ENCODE assay signal across 17 mouse cellular contexts in the genomic region with DNA sequence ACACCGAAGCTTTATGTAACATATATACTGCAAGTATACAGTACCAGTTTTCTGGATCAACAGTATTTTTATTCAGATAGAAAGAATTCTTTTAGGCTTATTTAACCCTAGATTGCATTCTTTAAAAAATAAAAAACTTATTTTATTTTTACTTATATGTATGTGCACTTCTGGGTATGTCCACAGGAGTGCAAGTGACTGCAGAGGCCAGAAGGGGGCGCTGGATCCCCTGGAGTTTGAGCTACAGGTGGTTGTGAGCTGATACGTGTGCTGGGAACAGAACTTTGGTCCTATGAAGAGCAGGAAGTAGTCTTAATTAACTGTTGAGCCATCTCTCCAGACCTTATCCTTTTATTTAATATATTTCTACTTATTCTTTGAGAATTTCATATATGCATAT.
DNase-seq lines count a peak whose midpoint lies in the region; ATAC-seq and TF ChIP-seq lines count a peak whose summit lies in the region.
"Had no signal": no experiment of that assay in that cellular context is flagged by ENCODE, and none has a peak within 500 bp of the region (broad histone marks: within the 10 kb centered on the region; RNA-seq: fewer than 3 reads in every experiment).

No protein-coding gene starts in this region.

- no peak for TF ChIP-seq POLR2A in liver, adult 2 months (IDR thresholded peaks at IDR 0.05; ENCODE audit: extremely low read depth, insufficient read depth, low read length)
- TF ChIP-seq POLR2A in ES-Bruce4 (IDR thresholded peaks at IDR 0.05; ENCODE audit: insufficient read depth, low read length), result no peak
- TF ChIP-seq POLR2A in brain, embryonic 14.5 days (IDR thresholded peaks at IDR 0.05; ENCODE audit: borderline replicate concordance, extremely low read depth, insufficient read depth, insufficient read length, poor library complexity, severe bottlenecking), result no peak

- no peak overlapping the region for H3K4me3 ChIP-seq in gastrocnemius, adult 2 months
- no peak overlapping the region for H3K4me3 ChIP-seq in liver, adult 2 months (ENCODE audit: insufficient read depth, low read depth, low read length)
- H3K4me3 ChIP-seq in liver, embryonic 11.5 days (ENCODE audit: low read depth, low read length), result no peak overlapping the region
- no peak overlapping the region for H3K4me3 ChIP-seq in ES-Bruce4 (ENCODE audit: low read depth, low read length)
- no peak overlapping the region for H3K4me3 ChIP-seq in heart, embryonic 11.5 days (ENCODE audit: low read depth, low read length)
- H3K4me3 ChIP-seq: forebrain, embryonic 12.5 days; heart, embryonic 10.5 days; neural tube, embryonic 12.5 days had no signal

- WGBS in liver, adult 2 months, result 86% methylated on average over 3 of the region's 3 CpGs
- 64% methylated on average over 3 of the region's 3 CpGs for WGBS in liver, embryonic 11.5 days
- 73% methylated on average over 3 of the region's 3 CpGs for WGBS in heart, embryonic 11.5 days (ENCODE audit: insufficient replicate concordance)

- no peak for ATAC-seq in liver, embryonic 11.5 days (replicated peaks; ENCODE audit: low FRiP score)
- ATAC-seq in megakaryocyte progenitor cell, adult 5-6 weeks (replicated peaks; ENCODE audit: poor library complexity), result no peak
- no peak for ATAC-seq in heart, embryonic 11.5 days (replicated peaks; ENCODE audit: insufficient number of reproducible peaks, low FRiP score, low TSS enrichment)

- H3K4me1 ChIP-seq in liver, adult 2 months (ENCODE audit: control insufficient read depth, insufficient read depth, low read length), result no peaks in the 10 kb centered on the region
- H3K4me1 ChIP-seq in liver, embryonic 11.5 days (replicated peaks; ENCODE audit: control insufficient read depth, insufficient read depth, low read length), result no peaks in the 10 kb centered on the region
- H3K4me1 ChIP-seq in ES-Bruce4 (ENCODE audit: control insufficient read depth, insufficient read depth, low read length), result no peaks in the 10 kb centered on the region
- H3K4me1 ChIP-seq in heart, embryonic 11.5 days (ENCODE audit: control insufficient read depth, insufficient read depth, low read length), result no peaks in the 10 kb centered on the region
- H3K4me1 ChIP-seq: heart, embryonic 10.5 days; neural tube, embryonic 12.5 days had no signal

- no peak overlapping the region for H3K4me2 ChIP-seq in liver, embryonic 11.5 days
- no peak overlapping the region for H3K4me2 ChIP-seq in heart, embryonic 11.5 days
- H3K4me2 ChIP-seq: forebrain, embryonic 12.5 days; midbrain, embryonic 11.5 days; neural tube, embryonic 12.5 days had no signal

- TF ChIP-seq CTCF in gastrocnemius, adult 2 months (IDR thresholded peaks at IDR 0.05), result peak; percentile 19; the same call in 1 of the 2 replicates
- TF ChIP-seq CTCF in liver, adult 2 months (IDR thresholded peaks at IDR 0.05; ENCODE audit: low read depth, low read length), result peak; percentile 29; the same call in 1 of the 2 replicates
- peak; percentile 29 for TF ChIP-seq CTCF in ES-Bruce4 (IDR thresholded peaks at IDR 0.05; ENCODE audit: low read depth, low read length)
- TF ChIP-seq CTCF in brain, embryonic 14.5 days (IDR thresholded peaks at IDR 0.05; ENCODE audit: borderline replicate concordance, extremely low read depth, insufficient read depth, insufficient read length), result 0 out of 2 replicates have a peak, but pooled peaks have one; percentile 11

- no peaks in the 10 kb centered on the region for H3K27me3 ChIP-seq in liver, adult 2 months (ENCODE audit: control insufficient read depth, insufficient read depth, low read length)
- no peaks in the 10 kb centered on the region for H3K27me3 ChIP-seq in liver, embryonic 11.5 days (replicated peaks; ENCODE audit: control insufficient read depth, insufficient read depth, low read length)
- no peaks in the 10 kb centered on the region for H3K27me3 ChIP-seq in ES-Bruce4 (ENCODE audit: control insufficient read depth, insufficient read depth, low read length, poor library complexity, severe bottlenecking)
- H3K27me3 ChIP-seq in heart, embryonic 11.5 days (ENCODE audit: control insufficient read depth, insufficient read depth, low read length), result no peaks in the 10 kb centered on the region
- H3K27me3 ChIP-seq: forebrain, embryonic 12.5 days; neural tube, embryonic 12.5 days had no signal

- no peaks in the 10 kb centered on the region for H3K36me3 ChIP-seq in liver, adult 2 months (ENCODE audit: control insufficient read depth, insufficient read depth, low read length)
- H3K36me3 ChIP-seq in liver, embryonic 11.5 days (ENCODE audit: control insufficient read depth, insufficient read depth, low read length), result no peaks in the 10 kb centered on the region
- no peaks in the 10 kb centered on the region for H3K36me3 ChIP-seq in ES-Bruce4 (ENCODE audit: control insufficient read depth, insufficient read depth, low read length, poor library complexity, severe bottlenecking)
- H3K36me3 ChIP-seq in heart, embryonic 11.5 days (ENCODE audit: control insufficient read depth, insufficient read depth, low read length), result no peaks in the 10 kb centered on the region
- H3K36me3 ChIP-seq: forebrain, embryonic 12.5 days; heart, embryonic 10.5 days; neural tube, embryonic 12.5 days had no signal

- no peak overlapping the region for H3K27ac ChIP-seq in gastrocnemius, adult 2 months
- H3K27ac ChIP-seq in liver, adult 2 months (replicated peaks; ENCODE audit: insufficient read depth, low read depth, low read length), result no peak overlapping the region
- H3K27ac ChIP-seq in liver, embryonic 11.5 days (ENCODE audit: low read depth, low read length), result no peak overlapping the region
- no peak overlapping the region for H3K27ac ChIP-seq in ES-Bruce4 (ENCODE audit: insufficient read depth, low read length)
- no peak overlapping the region for H3K27ac ChIP-seq in heart, embryonic 11.5 days (ENCODE audit: low read depth, low read length)
- H3K27ac ChIP-seq: forebrain, embryonic 12.5 days; heart, embryonic 10.5 days; neural tube, embryonic 12.5 days had no signal

- H3K79me2 ChIP-seq in liver, adult 2 months (ENCODE audit: control insufficient read depth, insufficient read depth, low read length), result no peaks in the 10 kb centered on the region

- H3K9me3 ChIP-seq in liver, embryonic 11.5 days (ENCODE audit: control insufficient read depth, low read length), result no peaks in the 10 kb centered on the region
- no peaks in the 10 kb centered on the region for H3K9me3 ChIP-seq in ES-Bruce4 (replicated peaks; ENCODE audit: control insufficient read depth, insufficient read depth, low read length, poor library complexity, severe bottlenecking)
- H3K9me3 ChIP-seq in heart, embryonic 11.5 days (replicated peaks; ENCODE audit: control insufficient read depth, low read length), result no peaks in the 10 kb centered on the region
- H3K9me3 ChIP-seq: forebrain, embryonic 12.5 days; heart, embryonic 10.5 days; neural tube, embryonic 12.5 days had no signal

- H3K9ac ChIP-seq in liver, adult 2 months (ENCODE audit: low read depth, low read length), result no peak overlapping the region
- no peak overlapping the region for H3K9ac ChIP-seq in liver, embryonic 11.5 days (ENCODE audit: low read depth, low read length)
- no peak overlapping the region for H3K9ac ChIP-seq in ES-Bruce4 (ENCODE audit: low read depth, poor library complexity, severe bottlenecking)
- H3K9ac ChIP-seq in heart, embryonic 11.5 days (ENCODE audit: low read depth, low read length), result no peak overlapping the region
- H3K9ac ChIP-seq: forebrain, embryonic 12.5 days; neural tube, embryonic 12.5 days had no signal

- DNase-seq in gastrocnemius, adult 2 months, result no peak
- DNase-seq in gastrocnemius, postnatal 25 days, result no peak
- DNase-seq in liver, adult 2 months (ENCODE audit: extremely low read depth, low read depth, low spot score), result no peak
- no peak for DNase-seq in liver, embryonic 11.5 days (ENCODE audit: low spot score)
- DNase-seq in brain, embryonic 14.5 days (ENCODE audit: low read depth), result no peak
- DNase-seq: adrenal gland, postnatal 14 days; cerebellum, adult 8-10 months; gastrocnemius, postnatal 36 days; lung, postnatal 36 days; right cerebral cortex, postnatal 14 days had no signal

- intact Hi-C loops in gastrocnemius, adult 2 months (cut with DNase I), result no loop called here

- no peak for TF ChIP-seq EP300 in ES-Bruce4 (IDR thresholded peaks at IDR 0.05; ENCODE audit: insufficient read depth, low read depth, low read length)
